Mouse (Mus musculus) kidney, adult 2 months (tissue): Measurements from ENCODE around the gene Cep63. TPM values are rescaled to one million over a fixed set of nuclear protein-coding genes. Genes with fewer than 3 reads are reported as not detected.
A peak's percentile ranks its signal among the peaks of the same experiment; 100 is the strongest.

Experiments
- DNase-seq: peaks from one replicate; pipeline ENCODE4 v3.0.0; 2021
- H3K27ac ChIP-seq: fragments of 200-500 bp; 2 replicates; pipeline ENCODE4 v1.5.1; 2012; ENCODE audit warnings: low read depth, low read length, control low read depth, inconsistent platforms; ENCODE audit not compliant: insufficient read depth
- H3K27me3 ChIP-seq: fragments of 200-500 bp; replicated peaks from 2 replicates; pipeline ENCODE4 v1.6.1; 2012; ENCODE audit warnings: mild to moderate bottlenecking, moderate library complexity, low read length, inconsistent platforms; ENCODE audit not compliant: control insufficient read depth, insufficient read depth
- H3K36me3 ChIP-seq: fragments of 200-500 bp; 2 replicates; pipeline ENCODE4 v1.6.1; 2012; ENCODE audit warnings: mild to moderate bottlenecking, moderate library complexity, low read length, inconsistent platforms; ENCODE audit not compliant: control insufficient read depth, insufficient read depth
- H3K4me1 ChIP-seq: fragments of 200-500 bp; 2 replicates; pipeline ENCODE4 v1.6.1; 2011; ENCODE audit warnings: low read length; ENCODE audit not compliant: control insufficient read depth, insufficient read depth
- H3K4me3 ChIP-seq: fragments of 200-500 bp; 2 replicates; pipeline ENCODE4 v1.5.1; 2011; ENCODE audit warnings: mild to moderate bottlenecking, low read depth, low read length, control low read depth; ENCODE audit not compliant: insufficient read depth
- CTCF ChIP-seq: fragments of 200-500 bp; conservative IDR thresholded peaks from 2 replicates; pipeline ENCODE4 v1.5.1; 2011; ENCODE audit warnings: low read depth, mild to moderate bottlenecking, control low read depth, low read length, moderate library complexity, mixed read lengths; ENCODE audit not compliant: insufficient read depth, insufficient read length
- POLR2A ChIP-seq: fragments of 200-500 bp; IDR thresholded peaks from one replicate; pipeline ENCODE4 v1.6.1; 2011; ENCODE audit warnings: low read depth, low read length, control low read depth
- WGBS: fragments of 180-500 bp; shearing (Covaris S2); methylation state at CpG from one replicate; pipeline ENCODE4 v1.1.7; 2018; 5-methylcytosine and 5-hydroxymethylcytosine counted together
- polyA plus RNA-seq: library from polyadenylated mRNA; depleted of rRNA; stranded (reverse); fragments of >200 nt; gene quantifications from 2 replicates; pipeline ENCODE4 v1.2.3, GENCODE M21; 2012

Gene Cep63
- polyA plus RNA-seq, 1 experiment = 6.9 TPM

DNA sequence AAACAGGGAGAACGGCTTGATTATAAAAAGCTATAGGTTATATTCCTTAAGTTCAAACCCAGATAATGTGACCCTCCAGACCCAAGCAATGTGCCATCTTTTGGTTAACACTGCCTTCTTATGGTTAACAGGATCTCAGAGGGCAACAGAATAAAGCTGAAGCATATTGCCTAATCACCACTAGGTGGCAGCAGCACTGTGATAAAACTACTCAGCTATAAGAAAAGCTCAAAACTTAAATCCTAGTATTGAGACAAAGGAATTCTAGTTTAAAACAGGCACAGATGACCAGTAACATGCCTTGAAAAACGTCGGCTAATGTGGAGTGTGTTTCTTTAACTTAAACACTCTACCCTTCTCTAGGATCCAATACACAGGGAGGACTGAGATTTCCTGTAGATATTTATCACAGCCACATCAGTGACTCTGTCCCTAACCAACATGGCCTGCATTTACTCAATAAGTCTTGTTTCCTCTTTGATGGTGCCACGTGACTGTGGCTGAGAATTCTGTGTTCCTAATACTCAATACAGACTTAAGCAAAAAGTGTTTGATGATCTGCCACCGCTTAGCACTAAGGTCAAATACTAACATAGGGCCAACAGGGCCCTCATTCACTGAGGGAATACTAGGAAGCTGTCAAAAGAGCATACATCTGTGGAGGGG is 4.0 kb downstream of the Cep63 start:
- TF ChIP-seq CTCF (0 out of 2 replicates have a peak, but pooled peaks have one; percentile 23), POLR2A (no peak)
- Histone ChIP-seq H3K36me3 (peaks cover 2% of the 10 kb centered on the region; the same call in 1 of the 2 replicates), H3K27ac (no peak overlapping the region), H3K27me3 (no peaks in the 10 kb centered on the region), H3K4me1 (peaks cover 9% of the 10 kb centered on the region), H3K4me3 (no peak overlapping the region)
- 36% methylated on average over 5 of the region's 5 CpGs for WGBS
- peak; percentile 70 for DNase-seq

DNA sequence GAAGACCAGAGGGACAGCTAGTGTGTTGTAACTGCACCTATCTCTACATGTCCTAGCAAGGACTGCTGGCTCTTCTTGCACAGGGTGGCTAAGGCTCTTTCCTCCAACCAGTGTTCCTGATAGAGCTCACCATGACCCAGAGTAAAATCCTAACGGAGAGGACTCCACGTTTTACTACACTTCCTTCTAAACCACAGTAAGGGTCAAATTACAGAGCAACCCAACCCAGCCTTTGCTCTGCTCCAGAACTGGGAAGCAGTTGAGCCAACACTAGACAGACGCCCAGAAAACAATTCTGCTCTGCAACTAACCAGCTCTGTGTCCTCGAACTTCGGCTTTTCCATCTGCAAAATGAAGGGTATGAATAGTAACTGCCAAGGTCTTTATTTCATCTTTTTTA is 4.9 kb downstream of the Cep63 start:
- Histone ChIP-seq H3K27me3 (no peaks in the 10 kb centered on the region), H3K27ac (no peak overlapping the region), H3K4me1 (peaks cover 4% of the 10 kb centered on the region), H3K36me3 (peaks cover 2% of the 10 kb centered on the region; the same call in 1 of the 2 replicates), H3K4me3 (no peak overlapping the region)
- TF ChIP-seq POLR2A = no peak
- TF ChIP-seq CTCF = no peak
- no peak for DNase-seq
- 41% methylated on average over 5 of the region's 5 CpGs for WGBS

- Histone ChIP-seq H3K4me1 (no peaks in the 10 kb centered on the region), H3K27me3 (no peaks in the 10 kb centered on the region), H3K36me3 (peaks cover 4% of the 10 kb centered on the region), H3K27ac (no peak overlapping the region), H3K4me3 (no peak overlapping the region)
- WGBS = 60% methylated on average over 9 of the region's 9 CpGs
- DNase-seq = peak; percentile 26
- TF ChIP-seq POLR2A (no peak), CTCF (no peak)
Observed at GRCm38 (mm10) chr9:102616267-102616666, 10.1 kb downstream of the Cep63 start.

- H3K4me1 ChIP-seq = no peaks in the 10 kb centered on the region
- H3K27ac ChIP-seq = no peak overlapping the region
- H3K27me3 ChIP-seq = no peaks in the 10 kb centered on the region
- DNase-seq = no peak
- 77% methylated on average over 3 of the region's 3 CpGs for WGBS
- H3K4me3 ChIP-seq = no peak overlapping the region
- H3K36me3 ChIP-seq = peaks cover 4% of the 10 kb centered on the region
- TF ChIP-seq CTCF (no peak), POLR2A (no peak)
Observed at GRCm38 (mm10) chr9:102615071-102615470, 11.3 kb downstream of the Cep63 start.

DNA sequence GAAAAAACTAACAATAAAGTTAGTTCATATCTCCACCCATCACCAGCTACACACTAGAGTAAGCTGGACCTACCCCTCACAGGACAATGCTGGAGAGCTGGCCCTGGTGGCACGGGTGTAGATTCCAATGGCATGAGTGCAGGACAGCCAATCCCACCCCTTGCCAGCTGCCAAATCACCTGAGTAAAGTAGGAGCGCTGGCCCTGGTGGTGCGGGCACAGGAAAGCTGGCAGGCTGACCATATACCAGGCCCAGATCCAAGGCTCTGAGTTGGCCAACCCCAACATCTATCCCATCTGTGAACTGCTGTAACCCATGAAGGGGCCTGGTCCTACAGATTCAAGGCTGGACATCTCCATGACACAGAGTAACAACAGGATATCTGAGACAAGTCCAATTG is 17.1 kb downstream of the Cep63 start:
- no peaks in the 10 kb centered on the region for H3K4me1 ChIP-seq
- DNase-seq = no peak
- H3K4me3 ChIP-seq = no peak overlapping the region
- H3K36me3 ChIP-seq = peaks cover 3% of the 10 kb centered on the region; the same call in 1 of the 2 replicates
- no peaks in the 10 kb centered on the region for H3K27me3 ChIP-seq
- no peak overlapping the region for H3K27ac ChIP-seq
- 83% methylated on average over 3 of the region's 3 CpGs for WGBS
- TF ChIP-seq CTCF = no peak
- TF ChIP-seq POLR2A = no peak

DNA sequence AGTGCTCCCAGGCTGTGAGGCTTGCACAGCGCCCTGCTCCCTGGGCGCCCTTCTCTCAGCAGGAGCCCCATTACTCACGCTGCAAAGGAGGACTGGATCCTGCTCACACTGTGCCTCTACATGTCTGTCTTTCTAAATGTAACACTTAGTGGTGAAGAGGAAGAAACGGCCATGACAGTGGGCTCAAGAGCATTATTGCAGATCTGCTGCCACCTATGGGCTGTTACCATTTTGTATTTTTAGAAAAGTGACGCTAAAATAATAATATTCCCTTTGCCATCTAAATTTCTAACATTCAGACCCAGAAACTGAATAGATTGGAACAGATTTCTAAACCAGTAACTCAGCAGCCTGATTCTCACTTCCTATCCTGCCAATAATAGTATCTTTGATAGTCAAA is 18.9 kb downstream of the Cep63 start:
- TF ChIP-seq POLR2A = no peak
- TF ChIP-seq CTCF = no peak

GRCm38 (mm10) chr9:102605162-102605561 is 21.2 kb downstream of the Cep63 start:
- TF ChIP-seq POLR2A (no peak), CTCF (no peak)
- no peak for DNase-seq
- WGBS = 94% methylated on average over 6 of the region's 6 CpGs
- Histone ChIP-seq H3K4me3 (no peak overlapping the region), H3K4me1 (no peaks in the 10 kb centered on the region; the same call in 1 of the 2 replicates), H3K27me3 (no peaks in the 10 kb centered on the region), H3K27ac (no peak overlapping the region), H3K36me3 (peaks cover 1% of the 10 kb centered on the region; the same call in 1 of the 2 replicates)

More for the DNA sequence above, 18.9 kb downstream of the Cep63 start:
- Histone ChIP-seq H3K27ac (no peak overlapping the region), H3K36me3 (peaks cover 1% of the 10 kb centered on the region; the same call in 1 of the 2 replicates), H3K27me3 (no peaks in the 10 kb centered on the region), H3K4me3 (no peak overlapping the region), H3K4me1 (no peaks in the 10 kb centered on the region)
- WGBS = 76% methylated on average over 5 of the region's 5 CpGs
- no peak for DNase-seq
